Mouse (Mus musculus): Measurements from ENCODE around the gene Pnpla5. TPM values are rescaled to one million over a fixed set of nuclear protein-coding genes. Genes with fewer than 3 reads are reported as not detected.
"Not testable (repeated sequence)": the region's sequence is repeated elsewhere in the genome, so short reads cannot be mapped to it uniquely, and the experiment has no call there.

Gene Pnpla5
- not detected for total RNA-seq (2021)

GRCm38 (mm10) chr15:84123075-84123474 lies at the start of gene Pnpla5:
Pnpla5 (minus strand) TSS chr15:84123175.
- no peak for DNase-seq

DNA sequence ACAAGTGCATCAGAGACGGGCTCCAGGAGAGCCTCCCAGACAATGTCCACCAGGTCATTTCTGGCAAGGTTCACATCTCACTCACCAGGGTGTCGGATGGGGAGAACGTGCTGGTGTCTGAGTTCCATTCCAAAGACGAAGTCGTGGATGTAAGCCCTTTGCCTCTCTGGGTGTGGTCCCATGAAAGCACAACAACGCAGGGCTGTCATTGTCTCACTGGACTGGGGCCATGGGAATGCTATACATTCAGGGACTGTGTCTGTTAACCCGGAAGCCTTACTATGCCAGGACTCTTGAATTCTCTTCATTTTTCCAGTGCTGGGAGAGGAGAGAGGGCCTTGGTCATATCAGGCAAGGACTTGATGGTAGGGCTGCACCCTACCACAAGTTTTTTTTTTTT lies 48.2 kb upstream of the Pnpla5 start:
- DNase-seq: no peak

DNA sequence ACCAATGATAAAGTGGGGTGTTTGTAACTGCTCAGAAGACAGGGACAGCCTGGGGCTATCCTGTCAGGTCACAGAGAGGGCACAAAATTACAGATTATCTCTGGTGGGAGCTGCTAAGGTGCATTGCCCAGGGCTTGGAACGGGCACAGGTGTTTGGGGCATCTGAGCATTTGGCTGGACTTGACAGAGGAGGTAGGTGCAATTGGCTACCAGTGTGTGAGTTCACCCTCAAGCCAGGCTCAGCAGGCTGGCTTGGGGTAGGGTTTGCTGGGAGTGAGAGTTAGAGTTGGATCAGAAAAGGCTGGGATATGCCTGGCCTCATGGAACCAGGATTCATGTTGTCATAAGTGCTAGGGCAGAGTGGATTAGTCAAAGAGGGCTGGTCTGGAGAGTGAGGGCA lies 46.5 kb upstream of the Pnpla5 start:
- no peak for DNase-seq

DNA sequence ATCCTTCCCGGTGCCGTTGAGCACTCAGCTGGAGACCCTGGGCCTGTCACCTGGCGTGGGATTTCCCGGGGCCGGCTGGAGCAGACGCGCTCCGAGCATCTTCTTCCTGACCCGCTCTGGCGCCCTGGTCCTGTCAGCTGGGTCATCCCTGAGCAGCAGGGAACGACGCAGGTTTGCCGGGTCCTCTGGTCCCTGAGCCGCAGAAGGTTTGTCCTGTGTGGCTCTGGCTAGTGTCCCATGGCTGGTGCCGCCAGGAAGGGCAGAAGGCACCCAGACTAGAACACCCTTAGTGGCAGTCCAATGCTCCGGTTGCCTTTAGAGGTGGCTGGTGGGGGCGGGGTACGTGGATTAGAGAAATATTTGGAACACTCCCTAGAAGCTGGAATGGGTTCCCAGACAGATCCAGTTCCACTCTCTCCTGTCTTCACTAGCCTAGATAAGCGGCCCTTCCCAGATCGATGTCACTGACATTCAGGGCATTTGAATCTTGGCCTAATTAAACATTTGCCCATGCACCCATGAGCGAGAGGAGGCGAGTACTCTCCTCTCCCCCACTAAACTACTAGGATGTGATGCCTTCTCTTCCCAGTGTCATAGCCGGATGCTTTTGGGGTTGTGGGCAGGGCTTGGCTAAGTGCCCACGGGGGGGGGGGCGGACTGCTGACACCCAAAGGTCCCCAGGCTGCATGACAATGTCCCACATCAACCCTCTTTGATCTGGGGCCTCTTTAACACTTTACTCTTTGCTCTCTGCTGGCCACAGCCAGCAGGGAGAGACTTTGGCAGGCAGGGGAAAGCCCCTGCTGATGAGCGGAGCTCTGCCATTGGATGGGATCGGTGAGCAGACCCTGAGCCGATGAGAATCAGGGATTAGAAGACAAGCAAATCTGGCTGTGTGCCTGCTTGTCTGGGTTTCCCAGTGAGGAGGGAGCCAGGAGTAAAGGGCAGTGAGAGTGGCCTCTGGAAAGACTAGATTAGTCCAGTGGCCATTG lies 45.5 kb upstream of the Pnpla5 start:
- peak; percentile 21 for DNase-seq

GRCm38 (mm10) chr15:84167600-84167999 lies 44.6 kb upstream of the Pnpla5 start, which contains the start of gene Pnpla3:
Pnpla3 (plus strand) TSS chr15:84167837.
- DNase-seq: peak; percentile 96

DNA sequence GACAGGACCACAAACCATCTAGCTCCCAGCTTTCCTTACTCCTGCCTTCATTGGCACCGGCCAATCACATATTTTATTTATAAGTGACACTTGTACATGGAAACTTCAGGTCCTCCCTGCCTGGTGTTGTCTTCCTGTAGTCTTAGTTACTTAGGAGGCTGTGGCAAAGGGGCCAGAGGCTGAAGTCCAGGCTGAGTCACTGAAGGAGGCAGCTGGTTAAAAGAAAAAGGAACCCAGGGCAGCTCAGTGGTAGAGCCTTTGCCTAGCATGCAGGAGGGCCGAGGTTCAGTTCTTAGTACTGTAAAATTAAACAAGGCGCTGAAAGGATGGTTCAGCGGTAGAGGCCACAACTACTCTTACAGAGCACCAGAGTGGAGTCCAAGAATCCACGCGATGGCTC lies 43.8 kb upstream of the Pnpla5 start:
- no peak for DNase-seq

GRCm38 (mm10) chr15:84161871-84162270 lies 38.9 kb upstream of the Pnpla5 start:
- DNase-seq: no peak

DNA sequence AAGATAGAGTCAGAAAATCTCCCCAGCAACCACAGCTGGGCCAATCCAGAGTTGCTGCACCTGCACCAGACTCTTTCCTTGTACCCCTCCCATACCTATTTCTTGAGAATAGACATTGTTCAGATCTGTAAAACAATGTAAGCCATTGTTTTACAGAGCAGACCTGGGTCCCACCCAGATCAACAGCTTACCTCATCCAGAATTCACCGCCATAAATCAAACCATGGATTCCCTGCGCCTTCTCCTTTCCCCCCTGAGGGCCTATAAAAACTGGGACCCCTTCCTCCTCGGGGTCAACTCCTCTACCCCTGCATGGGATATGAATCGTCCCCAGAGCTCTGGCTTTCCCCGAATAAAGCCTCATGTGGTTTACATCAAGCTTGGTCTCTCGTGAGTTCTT lies 34.6 kb upstream of the Pnpla5 start:
- not testable (repeated sequence) for DNase-seq

DNA sequence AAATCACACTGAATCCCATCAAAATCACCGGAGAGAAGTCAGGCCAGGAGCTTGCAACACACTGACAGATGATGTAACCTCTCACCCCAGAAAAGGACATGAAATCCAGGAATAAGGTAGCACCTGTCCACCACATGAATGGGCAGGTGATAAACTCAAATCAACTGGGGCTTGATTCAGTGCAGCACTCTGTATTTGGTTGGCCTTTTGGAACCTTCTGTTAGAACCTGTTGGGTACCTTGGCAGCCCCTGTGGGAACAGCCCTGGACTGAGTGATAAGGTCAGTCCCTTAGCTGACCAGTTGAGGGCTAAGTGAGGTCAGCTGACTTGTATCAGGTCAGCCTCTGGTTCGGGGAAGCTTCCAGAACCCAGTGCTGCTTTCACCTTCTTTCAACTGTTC lies 33.2 kb upstream of the Pnpla5 start:
- no peak for DNase-seq

GRCm38 (mm10) chr15:84140929-84141328 lies 18.0 kb upstream of the Pnpla5 start:
- no peak for DNase-seq

GRCm38 (mm10) chr15:84140109-84140508 lies 17.1 kb upstream of the Pnpla5 start:
- no peak for DNase-seq

DNA sequence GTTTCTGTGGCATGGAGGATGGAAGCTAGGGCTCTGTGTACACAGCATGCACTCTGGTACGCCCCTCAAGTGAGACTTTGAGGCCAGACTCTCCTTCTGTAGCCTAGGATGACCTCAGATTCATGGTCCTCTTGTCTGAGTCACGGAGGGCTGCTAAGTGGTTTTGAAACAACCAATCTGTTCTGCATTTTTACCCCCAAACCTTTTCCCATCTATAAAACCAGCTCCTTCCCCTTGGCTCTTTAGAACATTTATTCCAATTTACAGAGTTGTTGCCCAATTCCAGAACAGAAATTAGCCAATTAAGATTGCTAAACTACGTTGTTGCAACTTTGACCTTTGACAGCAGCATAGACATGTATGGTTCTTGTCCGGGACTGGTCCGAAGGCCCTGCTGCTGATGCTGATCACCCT lies 16.6 kb upstream of the Pnpla5 start:
- no peak for DNase-seq

DNA sequence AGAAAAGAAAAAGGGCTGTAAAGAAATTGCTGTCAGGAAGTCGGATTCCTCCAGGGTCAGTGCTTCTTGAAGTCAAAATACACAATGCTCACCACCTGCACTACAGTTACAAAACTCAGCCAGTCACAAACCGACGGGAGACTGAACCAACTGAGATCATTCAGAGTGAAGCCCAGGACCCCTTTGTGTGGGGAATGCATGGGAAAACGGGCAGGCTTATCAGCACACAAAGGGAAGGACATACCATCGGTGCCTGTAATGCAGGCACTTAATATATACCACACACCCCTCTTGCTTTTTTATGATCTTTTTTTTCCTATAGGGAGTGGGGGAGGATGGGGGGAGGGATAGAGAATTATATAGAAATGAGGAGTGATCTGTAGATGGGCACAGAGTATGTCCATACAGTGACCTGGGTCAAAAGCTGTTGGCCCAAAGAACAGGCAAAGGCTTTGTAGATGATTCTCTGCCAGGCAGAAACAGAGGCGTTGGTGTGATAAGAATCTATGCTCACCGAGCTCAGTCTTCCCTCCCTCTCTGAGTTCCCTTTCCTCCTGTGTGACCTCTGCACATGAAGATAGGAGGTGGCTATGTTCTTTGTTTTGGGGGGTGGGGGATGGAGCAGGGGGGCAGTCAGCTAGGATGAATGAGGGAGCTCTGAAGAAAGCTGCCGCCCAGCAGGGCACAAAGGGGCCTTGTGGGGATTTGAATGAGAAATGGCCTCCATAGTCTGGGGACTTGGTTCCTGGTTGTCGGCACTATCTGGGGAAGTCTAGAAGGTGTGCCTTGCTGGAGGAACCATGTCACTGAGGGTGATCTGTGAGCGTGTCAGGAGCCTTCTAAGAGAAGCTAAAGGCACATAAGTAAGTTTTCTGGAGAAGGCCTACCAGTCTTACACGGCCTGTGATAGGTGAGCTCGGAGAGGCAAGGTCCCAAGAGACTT lies 13.8 kb upstream of the Pnpla5 start:
- no peak for DNase-seq

DNA sequence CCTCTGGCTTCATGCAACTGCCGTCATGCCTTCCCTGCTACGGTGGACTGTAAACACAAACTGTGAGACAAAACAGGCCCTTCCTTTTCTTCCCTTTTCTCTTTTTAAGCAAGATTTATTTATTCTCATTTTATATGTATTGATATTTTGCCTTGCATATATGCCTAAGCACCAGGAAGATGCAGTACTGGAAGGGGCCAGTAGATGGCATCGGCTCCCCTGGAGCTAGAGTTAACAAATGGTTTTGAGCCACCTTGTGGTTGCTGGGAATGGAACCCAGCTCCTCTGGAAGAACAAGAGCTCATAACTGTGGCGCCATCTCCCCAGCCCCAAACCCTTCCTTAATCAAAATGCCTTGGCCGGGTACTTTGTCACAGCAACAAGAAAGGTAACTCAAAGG lies 12.5 kb upstream of the Pnpla5 start:
- peak; percentile 31 for DNase-seq

DNA sequence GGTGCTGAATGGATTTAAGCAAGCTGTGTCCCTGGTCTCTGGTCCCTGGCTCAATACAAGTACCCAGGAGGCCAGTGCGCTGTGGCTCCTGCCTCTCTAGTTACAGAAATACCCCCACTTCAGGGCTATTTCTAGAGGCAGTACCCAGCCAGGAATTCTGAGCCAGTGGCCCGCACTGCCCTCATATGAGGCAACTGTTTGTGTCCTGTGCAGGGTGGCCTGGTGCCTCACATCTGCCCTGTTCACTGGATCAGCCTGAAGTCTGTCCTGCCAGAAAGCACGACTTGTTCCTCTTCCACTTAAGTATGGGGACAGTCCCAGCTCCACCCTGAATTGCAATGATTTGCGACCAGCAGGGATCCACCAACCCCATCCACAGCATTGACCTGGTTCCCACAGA lies 10.5 kb upstream of the Pnpla5 start:
- peak; percentile 60 for DNase-seq

DNA sequence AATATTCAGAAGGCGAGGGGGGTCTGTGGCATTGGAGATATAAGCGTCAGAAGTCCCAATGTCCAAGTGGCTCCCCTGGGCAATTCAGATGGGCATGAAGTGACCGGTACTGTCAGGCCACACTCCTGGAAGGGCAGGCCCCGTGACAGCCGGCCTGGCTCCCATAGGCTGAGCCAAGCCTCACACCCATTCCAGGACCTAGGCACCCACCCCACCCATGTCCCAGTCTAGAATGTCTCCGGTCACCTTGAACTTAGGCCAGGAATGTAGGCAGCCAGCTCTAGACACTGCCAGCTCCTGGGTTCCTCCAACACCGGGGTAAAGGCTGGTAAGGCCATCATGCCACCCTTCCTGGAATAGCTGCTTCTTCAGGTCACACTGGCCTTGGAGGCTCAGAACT lies 9.0 kb upstream of the Pnpla5 start:
- DNase-seq: peak; percentile 47

DNA sequence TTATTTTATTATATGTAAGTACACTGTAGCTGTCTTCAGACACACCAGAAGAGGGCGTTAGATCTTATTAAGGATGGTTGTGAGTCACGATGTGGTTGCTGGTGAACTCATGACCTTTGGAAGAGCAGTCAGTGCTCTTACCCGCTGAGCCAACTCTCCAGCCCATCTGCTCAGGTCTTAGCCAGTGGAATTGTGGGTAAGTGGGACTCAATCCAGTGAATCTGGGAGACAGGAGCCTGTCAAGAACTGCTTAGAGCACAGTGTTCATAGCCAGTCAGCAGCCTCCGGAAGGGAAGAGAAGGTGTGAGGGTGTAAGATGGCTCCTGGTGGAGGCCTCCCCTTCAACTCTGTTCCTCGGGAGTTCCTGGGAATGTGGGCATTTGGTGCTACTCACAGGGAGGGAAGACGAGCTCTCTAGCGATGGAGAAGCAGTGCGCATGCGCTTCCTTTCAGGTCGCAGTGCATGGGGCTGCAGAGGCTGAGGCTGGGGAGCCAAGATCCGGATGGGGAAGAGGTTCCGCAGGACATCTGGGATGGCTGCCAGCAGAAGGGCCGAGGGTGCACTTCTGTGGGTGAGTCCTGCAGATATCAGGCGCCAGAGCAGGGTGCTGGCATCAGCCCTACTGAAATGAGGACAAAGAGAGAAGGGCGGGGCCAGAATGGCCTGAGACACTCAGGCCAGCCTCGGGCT lies 8.3 kb upstream of the Pnpla5 start:
- peak; percentile 85 for DNase-seq

GRCm38 (mm10) chr15:84126871-84127270 lies 3.9 kb upstream of the Pnpla5 start:
- DNase-seq: no peak

- no peak for DNase-seq
Measured at GRCm38 (mm10) chr15:84126447-84126846, 3.5 kb upstream of the Pnpla5 start.

- peak; percentile 25 for DNase-seq
Measured at GRCm38 (mm10) chr15:84124086-84124485, 1.1 kb upstream of the Pnpla5 start.

- DNase-seq: no peak
Measured at GRCm38 (mm10) chr15:84121036-84121435, 1.9 kb downstream of the Pnpla5 start.

GRCm38 (mm10) chr15:84120612-84121011 lies 2.4 kb downstream of the Pnpla5 start:
- DNase-seq: peak; percentile 27
